Mouse (Mus musculus): Measurements from ENCODE around the gene Sfmbt1.

Gene Sfmbt1

DNA sequence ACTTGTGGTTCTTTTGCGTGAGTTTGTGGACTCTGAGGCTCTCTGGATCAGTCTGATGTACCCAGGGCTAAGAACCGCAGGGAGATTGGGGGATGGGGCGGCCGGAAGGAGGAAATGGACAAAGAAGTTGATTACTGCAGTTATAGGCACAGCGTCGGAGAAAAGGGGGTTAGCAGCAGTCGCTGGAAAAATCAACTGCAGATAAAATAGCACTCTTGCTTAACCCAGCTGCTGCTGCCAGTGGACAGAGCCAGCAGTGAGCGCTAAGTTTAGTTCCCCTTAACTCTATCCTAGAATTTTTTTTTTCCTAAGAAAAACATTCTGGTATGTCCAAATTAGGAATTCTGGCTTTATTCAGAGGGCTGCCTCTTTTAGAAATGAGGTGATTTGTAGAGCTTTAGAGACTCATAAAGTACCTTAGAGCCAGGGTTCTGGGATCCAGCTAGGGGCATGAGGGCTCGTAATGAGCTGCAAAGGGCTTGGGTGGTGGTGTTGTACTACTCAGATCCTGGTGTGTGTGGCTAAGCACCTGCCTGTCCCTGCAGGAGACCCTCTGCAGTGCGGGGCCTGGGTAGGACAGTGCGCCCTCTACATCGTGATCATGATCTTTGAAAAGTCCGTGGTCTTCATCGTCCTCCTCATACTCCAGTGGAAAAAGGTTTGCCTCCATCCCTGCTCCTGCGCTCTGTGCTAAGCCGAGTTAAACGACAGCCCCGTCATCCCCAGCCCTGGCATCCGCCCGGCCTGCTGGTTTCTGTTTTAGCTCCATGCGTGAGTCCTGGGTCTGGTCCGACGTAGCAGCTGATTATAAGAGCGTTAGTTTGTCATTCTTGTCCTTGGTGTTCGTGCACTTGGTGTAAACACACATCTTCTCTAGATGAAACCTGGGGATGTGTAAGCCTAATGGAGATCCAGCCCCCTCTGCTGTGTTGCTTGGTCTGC, 155.8 kb downstream of the Sfmbt1 start:
- in situ Hi-C loops (cut with MboI, MseI): no loop called here
